Mouse (Mus musculus) frontal cortex, postnatal 10 days (tissue): ENCODE measurements at regions not wholly inside any gene's neighbourhood (a gene's known extent, or its start where the extent isn't known, plus 50 kb on each side); places are given as distances from the start of the nearest gene placed in this dataset.

Source experiments
- DNase-seq, 2 experiments: peaks; one replicate each; pipeline ENCODE4 v3.0.0; 2022; ENCODE audit warnings: low spot score in 2 of 2, mixed read lengths in 1 of 2

DNA sequence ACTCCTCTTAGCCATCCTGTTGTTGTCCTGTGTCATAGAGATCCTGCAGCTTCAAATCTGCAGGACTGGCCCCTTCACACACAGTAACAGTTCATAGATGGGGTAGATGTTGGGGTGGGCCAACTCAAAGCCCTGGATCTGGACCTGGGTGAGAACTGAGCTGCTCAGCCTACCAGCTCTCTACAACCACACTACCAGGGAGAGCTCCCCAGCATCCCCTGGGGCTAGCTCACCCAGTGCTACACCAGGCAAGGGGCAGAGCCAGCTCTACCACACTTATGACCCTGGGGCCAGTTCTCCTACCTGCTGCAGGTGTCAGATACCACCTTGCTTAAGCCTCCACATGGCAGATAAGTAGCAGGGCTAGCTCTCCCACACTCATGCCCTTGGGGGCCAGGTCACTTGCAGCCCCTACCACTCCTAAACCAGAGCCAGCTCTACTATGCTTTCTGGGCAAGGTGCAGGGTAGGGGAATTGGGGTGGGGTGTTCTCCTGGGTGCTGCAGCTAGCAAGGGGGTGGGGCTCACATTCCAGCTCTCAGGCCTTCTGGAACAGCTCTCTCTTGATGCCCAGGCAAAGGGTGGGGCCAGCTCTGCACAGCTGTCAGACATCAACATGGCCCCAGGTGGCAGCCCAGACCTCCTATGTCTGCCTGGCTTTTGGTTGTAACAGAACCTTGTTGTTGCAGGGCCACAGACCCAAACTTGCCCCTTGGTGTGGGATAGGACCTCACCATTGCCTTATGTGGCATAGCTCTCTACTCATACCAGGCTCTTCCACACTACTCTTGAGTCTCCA, 62.4 kb upstream of the Tab2 start:
- no peak for DNase-seq

DNA sequence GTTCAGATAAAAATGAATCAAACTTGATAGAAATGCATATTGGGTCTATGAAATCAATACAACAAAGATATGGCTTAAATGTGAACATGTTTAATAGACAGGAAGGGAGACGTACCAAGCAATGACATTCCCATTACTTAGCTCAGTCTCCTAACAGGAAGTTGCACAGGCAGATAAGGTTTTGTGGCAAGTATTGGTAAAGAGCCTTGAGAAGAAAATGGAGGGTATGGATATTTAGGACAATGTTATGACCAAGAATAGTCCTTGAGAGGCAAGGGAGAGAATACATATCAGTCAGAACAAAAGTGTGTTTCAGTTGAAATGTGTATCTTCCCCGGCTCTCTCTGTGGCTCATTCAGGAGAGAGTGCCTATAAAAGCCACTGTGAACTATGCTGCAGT, 60.7 kb upstream of the Tab2 start:
- DNase-seq = no peak

DNA sequence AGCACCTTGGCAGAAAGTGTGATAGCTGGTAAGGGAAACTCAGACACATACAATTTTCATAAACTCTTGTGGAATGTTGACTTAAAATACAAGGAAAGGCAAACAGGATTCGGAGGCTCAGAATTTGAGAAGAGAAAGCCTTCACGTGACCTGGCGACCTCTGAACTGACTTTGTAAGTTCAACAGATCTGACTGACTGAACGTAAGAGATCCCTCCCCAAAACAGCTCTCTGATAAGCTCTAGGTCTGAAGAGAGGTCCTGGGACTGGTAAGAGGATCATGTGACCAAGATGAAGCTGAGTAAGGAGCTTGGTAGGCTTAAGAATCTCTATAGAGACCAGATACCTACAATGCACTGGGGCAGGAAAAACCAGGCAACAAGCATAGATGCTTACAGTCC, 55.7 kb upstream of the Tab2 start:
- no peak for DNase-seq

DNA sequence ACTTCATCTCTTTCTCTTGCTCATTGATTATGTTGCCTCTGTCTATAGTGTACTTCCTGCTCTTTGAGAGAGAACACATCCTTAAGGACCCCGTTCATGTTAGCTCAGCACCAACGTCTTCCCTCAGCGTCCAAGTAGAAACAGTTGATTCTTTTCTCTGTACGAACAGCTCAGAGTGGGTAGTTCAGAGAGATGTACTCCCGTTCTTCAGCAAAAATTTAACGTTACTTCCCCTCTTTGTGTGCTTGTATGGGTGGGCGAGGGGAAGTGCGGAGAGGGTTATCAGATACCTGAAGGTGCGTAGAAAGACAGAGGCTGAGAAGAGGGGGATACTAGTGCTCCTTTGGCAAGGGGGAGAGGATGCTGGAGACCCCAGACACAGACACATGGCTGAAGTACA, 55.1 kb upstream of the Tab2 start:
- DNase-seq = no peak

DNA sequence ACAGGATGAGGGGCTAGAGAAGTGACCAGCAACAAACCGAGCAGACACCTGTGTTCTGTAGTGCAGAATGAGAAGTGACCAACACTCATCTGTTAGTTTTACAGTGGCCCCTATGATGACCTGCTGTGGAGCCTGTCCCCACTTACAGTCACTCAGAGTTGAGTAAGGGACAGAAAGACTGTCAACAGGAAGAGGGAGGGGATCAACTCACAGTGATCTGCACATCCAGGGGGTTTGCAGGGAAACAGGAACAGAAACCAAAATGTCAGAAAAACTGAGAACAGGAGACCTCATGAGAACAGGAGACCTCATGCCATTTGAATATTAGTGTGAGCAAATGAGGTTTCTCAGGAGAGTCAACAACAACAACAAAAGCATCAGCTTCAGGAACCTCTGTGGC, 53.8 kb upstream of the Tab2 start:
- DNase-seq = no peak

DNA sequence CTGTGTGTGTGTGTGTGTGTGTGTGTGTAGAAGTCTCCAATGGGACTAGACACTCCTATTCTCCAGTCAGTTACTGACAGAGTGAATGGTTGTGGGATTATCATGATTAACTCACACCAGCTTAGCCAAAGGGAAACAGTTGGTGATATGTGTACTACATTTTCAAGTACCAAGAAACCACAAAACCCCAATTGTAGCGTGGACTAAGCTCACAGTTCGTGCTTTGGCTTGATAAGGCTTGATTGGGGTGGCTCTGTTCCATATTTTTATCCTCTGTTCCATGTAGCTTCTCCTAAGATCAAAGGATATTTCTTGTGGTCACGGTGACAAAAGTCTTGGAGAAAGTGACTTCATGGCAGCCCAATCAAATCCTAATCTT, 51.9 kb upstream of the Tab2 start:
- DNase-seq = no peak

DNA sequence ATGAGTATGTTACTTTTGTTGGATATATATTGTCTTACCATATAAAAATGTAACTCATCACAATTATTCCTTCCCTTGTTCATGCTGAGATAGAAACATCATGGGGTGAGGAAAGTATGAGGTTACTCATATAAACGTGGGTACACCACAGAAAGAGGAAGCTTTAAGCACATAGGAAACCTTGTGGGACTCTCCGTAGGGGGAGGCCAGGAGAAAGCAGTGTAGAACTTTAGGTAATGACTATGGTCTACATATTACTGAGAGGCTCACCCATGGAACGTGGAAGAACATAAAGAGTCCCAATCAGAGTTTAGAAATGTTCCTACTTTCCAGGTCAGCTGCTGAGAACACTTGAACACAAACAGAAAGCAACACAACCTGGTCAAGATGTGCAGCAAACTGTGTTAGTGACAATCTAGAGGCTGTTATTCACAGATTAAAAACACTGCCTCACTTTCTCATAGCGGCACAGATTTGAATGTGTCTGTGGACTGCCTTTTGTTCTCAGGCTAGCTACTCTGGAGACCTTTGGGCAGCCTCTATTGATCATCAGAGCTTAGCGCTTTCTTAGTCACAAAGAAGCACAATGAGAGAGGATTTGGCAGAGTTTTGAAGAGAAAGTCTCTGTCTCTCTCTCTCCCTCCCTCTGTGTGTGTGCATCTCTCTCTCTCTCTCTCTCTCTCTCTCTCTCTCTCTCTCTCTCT, 51.4 kb upstream of the Tab2 start:
- no peak for DNase-seq
